Mouse (Mus musculus) mouse trophoblast stem cell (cell line): ENCODE results near the gene Tlnrd1.

Source experiments
- in situ Hi-C, 2 experiments: fragments of 300-500 bp; cut with MseI, MboI; formaldehyde crosslinking; loops; 2 replicates in 1 of 2; 3 replicates in 1 of 2; pipeline ENCODE4 v1.15.1; 2025

The Tlnrd1 gene

GRCm38 (mm10) chr7:83847187-83848075 is 36.7 kb downstream of the Tlnrd1 start:
- in situ Hi-C loops, result no loop called here

DNA sequence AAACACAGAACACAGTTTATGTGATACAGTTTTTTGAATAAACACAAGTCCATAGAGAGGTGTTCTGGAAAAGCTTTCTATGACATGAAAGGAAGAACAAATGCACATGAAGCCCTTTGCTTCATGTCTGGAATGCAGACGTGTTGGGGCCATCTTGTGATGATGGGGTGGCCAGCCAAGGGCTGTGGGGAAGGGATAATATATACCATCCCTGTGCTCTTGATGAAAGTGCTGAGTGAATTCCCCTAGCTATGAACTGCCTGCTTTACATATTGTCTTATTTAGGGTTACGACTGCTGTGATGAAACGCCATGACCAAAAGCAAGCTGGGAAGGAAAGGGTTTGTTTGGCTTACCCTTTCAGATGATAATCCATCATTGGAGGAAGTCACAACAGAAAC is 39.3 kb downstream of the Tlnrd1 start:
- in situ Hi-C loops, result no loop called here

DNA sequence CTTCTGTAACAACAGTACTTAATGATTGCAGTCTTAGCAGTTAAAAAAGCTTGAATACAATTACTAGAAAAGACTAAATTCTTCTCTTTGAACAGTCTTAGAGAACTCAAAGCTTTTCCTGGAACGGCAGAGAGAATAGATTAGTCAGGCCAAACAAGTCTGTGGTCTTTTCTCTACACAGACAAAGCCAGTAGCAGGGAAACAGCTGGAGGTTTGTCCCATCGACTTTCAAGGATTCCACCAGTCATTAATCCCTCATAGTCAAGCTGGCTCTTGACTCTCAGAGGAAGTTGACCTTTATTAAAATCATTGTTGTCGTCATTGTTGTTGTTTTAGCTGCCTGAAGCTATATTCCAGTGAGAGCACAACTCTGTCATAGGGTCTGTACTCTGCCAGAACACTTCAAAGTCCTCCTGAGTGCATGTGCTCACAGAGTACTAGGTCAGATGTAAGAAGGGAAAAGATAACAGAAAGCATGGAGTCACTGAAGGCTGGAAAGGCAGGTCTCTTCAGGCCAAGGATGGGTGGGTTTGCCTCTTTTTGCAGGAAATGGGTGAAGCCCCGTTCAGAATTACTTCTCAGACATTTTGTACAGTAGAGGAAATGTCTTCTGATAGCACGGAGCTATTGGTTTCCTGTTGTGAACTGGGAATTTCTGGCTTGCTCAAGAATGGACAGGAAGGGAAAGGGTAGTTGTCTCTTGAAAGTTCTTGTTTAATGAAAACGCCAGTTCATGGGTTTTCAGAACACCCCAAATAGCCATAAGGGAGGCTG is 41.4 kb downstream of the Tlnrd1 start:
- in situ Hi-C loops, result no loop called here

GRCm38 (mm10) chr7:83840076-83840475 is 44.0 kb downstream of the Tlnrd1 start:
- in situ Hi-C loops, result no loop called here

DNA sequence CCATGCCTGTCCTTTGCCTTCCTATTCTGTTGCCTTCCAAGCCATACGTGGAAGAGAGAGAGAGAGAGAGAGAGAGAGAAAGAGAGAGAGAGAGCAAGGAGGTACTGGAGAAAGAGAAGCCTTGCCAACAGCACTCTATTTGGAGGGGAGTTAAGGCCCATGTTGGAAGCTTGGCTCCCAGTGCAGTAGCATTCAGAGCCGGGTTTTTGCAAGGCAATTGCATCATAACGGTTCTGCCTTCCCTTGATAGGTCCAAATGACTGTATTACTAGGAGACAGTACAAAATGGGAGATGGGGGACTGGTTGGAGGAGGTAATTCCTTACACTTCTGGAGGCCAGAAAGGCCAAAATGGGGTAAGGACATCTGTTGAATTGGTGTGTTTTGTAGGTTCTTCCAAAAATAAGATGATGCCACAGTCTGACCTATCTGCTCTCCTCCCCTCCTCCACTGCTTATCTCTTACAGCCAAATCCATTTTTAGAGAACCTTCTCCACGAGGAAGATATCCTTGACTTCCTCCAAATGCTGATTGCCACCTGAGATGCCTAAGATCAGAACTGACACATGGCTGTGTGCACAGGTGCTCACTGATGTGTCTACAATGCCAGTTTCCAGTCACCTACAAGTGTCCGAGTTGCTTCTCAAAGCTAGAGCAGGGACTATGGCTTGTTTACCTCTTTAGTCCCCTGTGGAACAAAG is 45.4 kb downstream of the Tlnrd1 start:
- in situ Hi-C loops, result no loop called here
